Mouse (Mus musculus) kidney, postnatal 0 days (tissue): ENCODE data around the gene Pde2a. TPM values are rescaled to one million over a fixed set of nuclear protein-coding genes. Genes with fewer than 3 reads are reported as not detected.

ENCODE experiments used
- ATAC-seq: fragments of 200-750 bp; cut with Nextera tagmentation; replicated peaks from 2 replicates; pipeline ENCODE4 v1.8.0; 2017; ENCODE audit warnings: low read depth, moderate number of reproducible peaks, moderate TSS enrichment, moderate library complexity; ENCODE audit not compliant: low FRiP score
- DNase-seq: peaks from one replicate; pipeline ENCODE4 v3.0.0-alpha.2; 2016; ENCODE audit warnings: low spot score
- H3K27ac ChIP-seq: fragments of 300-500 bp; sonication (generic); 2 replicates; pipeline ENCODE4 v1.5.1; 2014; ENCODE audit warnings: mild to moderate bottlenecking
- H3K27me3 ChIP-seq: fragments of 300-500 bp; sonication (generic); 2 replicates; pipeline ENCODE4 v1.6.1; 2014; ENCODE audit warnings: low read length, mixed read lengths; ENCODE audit not compliant: insufficient read depth
- H3K36me3 ChIP-seq: fragments of 300-500 bp; sonication (generic); 2 replicates; pipeline ENCODE4 v1.6.1; 2014; ENCODE audit warnings: low read length, mixed read lengths; ENCODE audit not compliant: insufficient read depth
- H3K4me1 ChIP-seq: fragments of 300-500 bp; sonication (generic); replicated peaks from 2 replicates; pipeline ENCODE4 v1.6.1; 2014; ENCODE audit warnings: antibody characterized with exemption, low read length, mixed read lengths; ENCODE audit not compliant: insufficient read depth
- H3K4me2 ChIP-seq: fragments of 300-500 bp; sonication (generic); 2 replicates; pipeline ENCODE4 v1.6.1; 2014; ENCODE audit warnings: mild to moderate bottlenecking, low read length, moderate library complexity, mixed read lengths
- H3K4me3 ChIP-seq: fragments of 300-500 bp; sonication (generic); replicated peaks from 2 replicates; pipeline ENCODE4 v1.5.1; 2014; ENCODE audit warnings: low read depth, low read length
- H3K9ac ChIP-seq: fragments of 300-500 bp; sonication (generic); 2 replicates; pipeline ENCODE4 v1.6.1; 2014; ENCODE audit warnings: low read depth, low read length
- H3K9me3 ChIP-seq: fragments of 300-500 bp; sonication (generic); replicated peaks from 2 replicates; pipeline ENCODE4 v1.6.1; 2016; ENCODE audit warnings: low read length, inconsistent platforms, mixed read lengths
- CTCF ChIP-seq: IDR thresholded peaks from 2 replicates; pipeline ENCODE4 v1.5.1; 2016; ENCODE audit warnings: antibody characterized with exemption, low read depth, mild to moderate bottlenecking, moderate library complexity
- WGBS: fragments of 180-500 bp; shearing (Covaris S2); extraction: QIAGEN DNeasy Blood & Tissue Kit; methylation state at CpG from one replicate; pipeline ENCODE4 v1.1.7; 2014; 5-methylcytosine and 5-hydroxymethylcytosine counted together
- polyA plus RNA-seq: library from polyadenylated mRNA; unstranded; fragments of >200 nt; fragmentation: Nextera tagmentation; extraction: Ambion mirVana; gene quantifications from 2 replicates; pipeline ENCODE4 v1.2.1, GENCODE M21; 2015

Pde2a gene
- polyA plus RNA-seq, 1 experiment from 2014 or later, result 21.0 TPM

- Histone ChIP-seq H3K4me2 (no peak overlapping the region), H3K27ac (no peak overlapping the region), H3K27me3 (no peaks in the 10 kb centered on the region), H3K36me3 (no peaks in the 10 kb centered on the region), H3K4me1 (no peaks in the 10 kb centered on the region), H3K4me3 (no peak overlapping the region), H3K9ac (no peak overlapping the region), H3K9me3 (no peaks in the 10 kb centered on the region)
- no peak for ATAC-seq
- DNase-seq, result no peak
- TF ChIP-seq CTCF, result no peak
- 75% methylated on average over 5 of the region's 5 CpGs for WGBS
Observed at GRCm38 (mm10) chr7:101535517-101535916, 114.0 kb downstream of the Pde2a start.

GRCm38 (mm10) chr7:101537541-101537940 lies 116.0 kb downstream of the Pde2a start:
- Histone ChIP-seq H3K9me3 (no peaks in the 10 kb centered on the region), H3K27me3 (no peaks in the 10 kb centered on the region), H3K27ac (no peak overlapping the region), H3K4me3 (no peak overlapping the region), H3K9ac (no peak overlapping the region), H3K4me1 (no peaks in the 10 kb centered on the region), H3K4me2 (no peak overlapping the region), H3K36me3 (no peaks in the 10 kb centered on the region)
- ATAC-seq (no peak), DNase-seq (no peak)
- TF ChIP-seq CTCF, result no peak
- WGBS, result 48% methylated on average over 8 of the region's 8 CpGs

GRCm38 (mm10) chr7:101538141-101538933 lies 116.8 kb downstream of the Pde2a start:
- ATAC-seq, result no peak; the same call in 1 of the 2 replicates
- Histone ChIP-seq H3K4me3 (no peak overlapping the region), H3K4me1 (no peaks in the 10 kb centered on the region), H3K27ac (no peak overlapping the region), H3K4me2 (peak overlapping the region; percentile 6; the same call in 1 of the 2 replicates), H3K9me3 (no peaks in the 10 kb centered on the region), H3K36me3 (no peaks in the 10 kb centered on the region), H3K27me3 (no peaks in the 10 kb centered on the region), H3K9ac (no peak overlapping the region)
- DNase-seq, result peak; percentile 73
- WGBS, result 27% methylated on average over 14 of the region's 14 CpGs
- peak; percentile 69 for TF ChIP-seq CTCF

GRCm38 (mm10) chr7:101539774-101540173 lies 118.3 kb downstream of the Pde2a start:
- H3K27ac ChIP-seq, result no peak overlapping the region
- H3K4me3 ChIP-seq, result no peak overlapping the region
- 46% methylated on average over 9 of the region's 9 CpGs for WGBS
- H3K9ac ChIP-seq, result no peak overlapping the region
- no peaks in the 10 kb centered on the region for H3K36me3 ChIP-seq
- no peaks in the 10 kb centered on the region for H3K9me3 ChIP-seq
- ATAC-seq (no peak), DNase-seq (no peak)
- no peaks in the 10 kb centered on the region for H3K4me1 ChIP-seq
- no peak for TF ChIP-seq CTCF
- H3K4me2 ChIP-seq, result no peak overlapping the region
- H3K27me3 ChIP-seq, result no peaks in the 10 kb centered on the region

- Histone ChIP-seq H3K9me3 (no peaks in the 10 kb centered on the region), H3K27me3 (no peaks in the 10 kb centered on the region), H3K4me2 (no peak overlapping the region), H3K27ac (no peak overlapping the region), H3K36me3 (no peaks in the 10 kb centered on the region), H3K9ac (no peak overlapping the region), H3K4me1 (no peaks in the 10 kb centered on the region), H3K4me3 (no peak overlapping the region)
- WGBS, result 64% methylated on average over 5 of the region's 5 CpGs
- TF ChIP-seq CTCF, result no peak
- no peak for ATAC-seq
- DNase-seq, result peak; percentile 22
Observed at GRCm38 (mm10) chr7:101540684-101541083, 119.2 kb downstream of the Pde2a start.

- peak; percentile 84 for TF ChIP-seq CTCF
- Histone ChIP-seq H3K9me3 (no peaks in the 10 kb centered on the region), H3K27me3 (no peaks in the 10 kb centered on the region), H3K4me1 (no peaks in the 10 kb centered on the region), H3K27ac (no peak overlapping the region), H3K36me3 (no peaks in the 10 kb centered on the region), H3K4me3 (0 out of 2 replicates have a peak overlapping the region, but pooled peaks have one; percentile 7), H3K4me2 (peak overlapping the region; percentile 46), H3K9ac (no peak overlapping the region)
- ATAC-seq, result no peak
- 4% methylated on average over 11 of the region's 11 CpGs for WGBS
- peak; percentile 86 for DNase-seq
Observed at GRCm38 (mm10) chr7:101541132-101541531, 119.6 kb downstream of the Pde2a start.
